Mouse (Mus musculus) neutrophil, adult 5-6 weeks (primary cell): ENCODE results near the gene Pdzph1. TPM values are rescaled to one million over a fixed set of nuclear protein-coding genes. Genes with fewer than 3 reads are reported as not detected.

ENCODE experiments used
- ATAC-seq: fragments of 151-379, 151-347 bp; 2 replicates; pipeline ENCODE4 v1.8.0; 2017; ENCODE audit warnings: mild to moderate bottlenecking, moderate TSS enrichment; ENCODE audit not compliant: insufficient number of reproducible peaks, poor library complexity, low FRiP score, severe bottlenecking; ENCODE audit errors: extremely low read depth
- total RNA-seq: library from RNA; stranded (forward); fragments of 200-1000 nt; gene quantifications from 2 replicates; pipeline ENCODE4 v1.2.3, GENCODE M21; 2017

Gene Pdzph1
- total RNA-seq, 1 experiment from 2014 or later = not detected

DNA sequence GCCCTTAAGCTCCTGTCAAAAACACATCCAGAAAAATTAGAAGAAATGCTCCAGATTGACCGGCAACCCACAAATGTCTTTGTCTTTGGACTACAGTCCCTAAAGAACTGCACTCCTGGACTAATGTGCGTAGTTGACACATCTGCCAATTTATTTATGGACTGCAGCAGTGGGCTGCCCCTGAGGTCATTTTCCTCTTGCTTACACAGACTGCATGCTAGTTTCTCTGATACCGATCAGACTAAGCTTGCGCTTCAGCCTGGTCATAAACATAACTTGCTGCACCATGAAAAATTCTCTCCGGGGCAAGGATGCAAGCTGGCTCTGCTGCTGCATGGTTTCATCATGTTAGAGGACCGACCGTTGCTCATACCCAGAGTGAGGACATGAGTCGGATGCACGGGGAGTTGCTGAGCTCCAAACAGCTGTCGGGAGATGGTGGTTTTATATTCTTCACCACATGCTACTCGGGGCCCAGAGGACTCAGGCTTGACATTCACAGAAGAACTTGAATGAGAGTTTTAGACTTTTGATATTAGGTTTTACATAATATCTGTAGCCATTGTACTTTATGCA lies 67.2 kb downstream of the Pdzph1 start:
- no peak for ATAC-seq

GRCm38 (mm10) chr17:58923316-58923866 lies 67.8 kb downstream of the Pdzph1 start:
- no peak for ATAC-seq

GRCm38 (mm10) chr17:58922821-58923220 lies 68.4 kb downstream of the Pdzph1 start:
- no peak for ATAC-seq

DNA sequence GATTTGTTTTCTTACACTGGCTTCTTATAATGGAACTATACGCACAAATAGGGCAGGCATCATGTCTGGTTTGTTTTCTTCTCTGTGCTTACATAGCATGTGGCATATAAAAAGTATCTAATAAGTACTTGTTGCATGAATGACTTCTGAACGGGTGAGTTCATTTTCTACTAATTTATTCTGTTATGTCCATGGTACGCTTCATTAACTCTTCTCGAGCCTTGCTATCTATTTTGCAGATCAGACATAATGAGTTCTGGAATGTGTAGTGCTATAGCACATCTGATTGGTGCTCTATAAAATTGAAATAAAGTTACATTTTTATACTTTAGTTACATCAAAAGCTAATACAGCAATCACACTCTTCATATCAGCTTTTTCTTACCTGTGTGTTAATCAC lies 71.2 kb downstream of the Pdzph1 start:
- ATAC-seq = no peak

- ATAC-seq = no peak
These were observed 72.1 kb downstream of the Pdzph1 start for GRCm38 (mm10) chr17:58919061-58919460.

GRCm38 (mm10) chr17:58918539-58918938 lies 72.6 kb downstream of the Pdzph1 start:
- ATAC-seq = no peak

GRCm38 (mm10) chr17:58911564-58911963 lies 79.6 kb downstream of the Pdzph1 start:
- ATAC-seq = no peak

GRCm38 (mm10) chr17:58909061-58909661 lies 82.0 kb downstream of the Pdzph1 start:
- ATAC-seq = no peak

DNA sequence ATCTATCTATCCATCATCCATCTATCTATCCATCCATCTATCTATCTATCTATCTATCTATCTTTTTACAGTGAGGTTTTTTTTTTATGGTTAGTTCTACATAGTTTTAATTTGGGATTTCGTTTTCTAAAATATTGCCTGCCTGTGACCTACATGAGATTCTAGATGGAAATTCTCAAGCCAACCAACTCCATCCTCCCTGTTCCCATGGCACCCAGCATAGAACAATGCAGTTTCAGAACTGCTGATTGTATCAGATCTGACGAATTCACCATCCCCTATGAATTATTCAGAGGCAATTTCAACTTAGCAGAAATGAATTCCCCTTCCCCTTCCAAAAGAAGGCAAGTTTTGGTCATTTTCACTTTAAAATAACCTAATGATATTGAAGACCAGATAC lies 85.2 kb downstream of the Pdzph1 start:
- no peak for ATAC-seq

DNA sequence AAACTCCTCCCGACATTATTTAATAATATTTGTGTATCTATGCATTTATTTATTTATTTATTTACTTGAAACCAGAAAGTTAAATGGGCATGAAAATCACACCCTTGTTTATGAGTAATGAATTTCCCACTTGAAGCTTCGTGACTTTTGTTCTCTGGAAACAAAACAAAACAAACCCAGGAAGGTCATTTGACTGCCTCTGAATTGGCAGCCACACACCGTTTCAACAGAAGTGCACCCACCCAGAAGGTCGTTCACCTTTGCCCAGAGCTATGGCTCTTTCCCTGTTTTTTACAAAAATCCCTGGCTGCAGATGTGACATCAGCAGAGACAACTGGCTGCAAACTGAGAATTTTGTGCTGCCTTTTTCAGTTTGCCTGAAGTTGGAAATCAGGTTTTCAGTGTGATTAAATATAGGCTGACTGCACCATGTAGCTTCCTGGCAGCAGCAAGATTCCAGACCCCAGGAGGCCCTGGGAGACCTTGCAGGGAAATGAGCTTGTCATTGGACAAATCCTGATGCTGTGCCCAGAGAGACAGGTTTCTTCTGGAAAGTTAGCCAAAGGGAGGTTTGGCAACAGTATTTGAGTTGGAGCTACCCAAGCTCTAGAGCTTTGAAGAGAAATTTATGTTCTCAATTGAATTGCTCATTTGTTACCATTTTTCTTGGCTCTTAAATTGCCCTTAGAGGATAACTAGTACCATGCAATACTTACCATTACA lies 99.5 kb downstream of the Pdzph1 start:
- ATAC-seq = no peak

DNA sequence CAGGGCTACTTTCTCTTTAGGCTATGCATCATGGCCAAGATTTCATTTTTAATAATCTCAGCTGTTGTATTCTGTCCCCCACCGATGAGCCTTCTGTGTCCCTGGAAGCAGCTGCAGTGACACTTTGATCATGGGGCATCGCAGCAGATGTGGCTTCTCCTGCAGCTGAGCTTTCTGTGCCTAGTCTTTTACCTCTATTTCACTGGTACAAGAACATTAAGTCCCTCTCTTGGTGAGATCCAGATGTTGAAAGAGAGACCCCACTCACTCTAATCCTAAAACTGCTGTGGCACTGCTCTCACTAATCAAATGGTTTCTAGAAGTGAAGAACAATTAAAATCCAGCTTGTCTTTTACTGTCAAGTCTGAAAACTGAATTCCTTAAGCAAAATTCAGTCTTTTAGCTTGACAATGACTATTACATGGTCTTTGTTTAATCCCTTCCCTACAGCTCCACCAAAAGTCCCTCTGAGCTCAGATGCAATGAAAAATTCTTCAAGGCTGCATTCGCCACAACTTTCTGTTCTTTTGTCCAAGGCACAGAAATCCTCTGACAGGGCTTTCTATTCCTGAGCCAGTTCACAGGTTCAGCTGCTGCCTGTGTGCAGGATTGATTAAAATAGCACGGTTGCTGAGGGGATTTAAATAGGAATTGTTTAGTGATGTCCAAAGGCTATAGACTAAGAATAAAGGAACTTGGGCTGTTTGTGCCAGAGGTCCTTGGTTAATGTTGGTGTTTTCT lies 101.1 kb downstream of the Pdzph1 start:
- no peak for ATAC-seq

- no peak for ATAC-seq
These were observed 106.8 kb downstream of the Pdzph1 start for GRCm38 (mm10) chr17:58884393-58884792.

- no peak for ATAC-seq
These were observed 117.8 kb downstream of the Pdzph1 start for GRCm38 (mm10) chr17:58873356-58873755.

DNA sequence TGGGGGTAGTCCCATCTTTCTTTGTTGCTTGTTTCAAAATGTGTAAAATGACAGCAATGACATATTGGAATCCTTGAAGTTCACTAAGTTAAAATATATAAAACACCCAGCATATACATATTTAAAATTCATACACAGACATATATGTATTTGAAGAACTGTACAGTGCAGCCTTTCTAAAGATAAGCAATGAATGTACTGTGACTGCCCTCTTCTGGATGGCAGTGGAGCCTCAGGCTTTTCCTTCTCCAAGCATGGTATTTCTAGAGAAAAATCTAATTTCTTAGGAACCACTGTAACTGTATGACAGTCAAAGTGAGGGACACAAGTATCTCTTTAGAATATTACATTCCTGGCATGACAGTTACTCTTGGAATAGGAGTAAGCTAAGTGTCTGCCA lies 120.4 kb downstream of the Pdzph1 start:
- no peak for ATAC-seq

Other genes starting within 250 kb of the Pdzph1 start
- not detected in 2 replicates for gene Nudt12, start 22.0 kb upstream of the Pdzph1 start, total RNA-seq